Mouse (Mus musculus): ENCODE measurements around the gene Ltc4s. TPM values are rescaled to one million over a fixed set of nuclear protein-coding genes. Genes with fewer than 3 reads are reported as not detected.

Gene Ltc4s
- total RNA-seq, 2 experiments from 2014 or later, result 0.89 to 2.7 TPM

- DNase-seq (ENCODE audit: low spot score), result no peak
Observed at GRCm38 (mm10) chr11:50201590-50201989, 36.8 kb downstream of the Ltc4s start.

GRCm38 (mm10) chr11:50200613-50201012 lies 37.8 kb downstream of the Ltc4s start:
- no peak for DNase-seq (ENCODE audit: low spot score)

GRCm38 (mm10) chr11:50198916-50199315 lies 39.5 kb downstream of the Ltc4s start:
- no peak for DNase-seq (ENCODE audit: low spot score)

- no peak for DNase-seq (ENCODE audit: low spot score)
Observed at GRCm38 (mm10) chr11:50198219-50198846, 40.1 kb downstream of the Ltc4s start.

GRCm38 (mm10) chr11:50197500-50197899 lies 40.9 kb downstream of the Ltc4s start:
- DNase-seq (ENCODE audit: low spot score), result no peak

- DNase-seq (ENCODE audit: low spot score), result no peak
Observed at GRCm38 (mm10) chr11:50194793-50195192, 43.6 kb downstream of the Ltc4s start.

- no peak for DNase-seq (ENCODE audit: low spot score)
Observed at GRCm38 (mm10) chr11:50194070-50194469, 44.3 kb downstream of the Ltc4s start.

- no peak for DNase-seq (ENCODE audit: low spot score)
Observed at GRCm38 (mm10) chr11:50192278-50192677, 46.1 kb downstream of the Ltc4s start.

- DNase-seq (ENCODE audit: low spot score), result no peak
Observed at GRCm38 (mm10) chr11:50190362-50190761, 48.1 kb downstream of the Ltc4s start.

GRCm38 (mm10) chr11:50188682-50189081 lies 49.7 kb downstream of the Ltc4s start:
- no peak for DNase-seq (ENCODE audit: low spot score)

Small RNAs within 50 kb of the gene (microRNA-seq; reads per million reads assigned to microRNA genes)
- gene Mir6919, result not detected

Other genes with a start within 250 kb of the Ltc4s start
- gene Rnf130, start 213.3 kb downstream of the Ltc4s start, total RNA-seq (2021), result 10 to 100 TPM; 47.8 to 53.2 TPM
- gene Tbc1d9b, start 107.2 kb downstream of the Ltc4s start, total RNA-seq (2021), result 10 to 100 TPM; 21.3 to 22.8 TPM
- 1 to 10 TPM; 2.4 to 2.7 TPM for gene Mrnip, start 64.2 kb downstream of the Ltc4s start, total RNA-seq (2021)
- 100 to 1,000 TPM; 521 to 604 TPM for gene Sqstm1, start 27.8 kb downstream of the Ltc4s start, total RNA-seq (2021)
- gene Mgat4b, start 27.7 kb downstream of the Ltc4s start, total RNA-seq (2021), result 10 to 100 TPM; 38.3 to 39.1 TPM
- gene Maml1, start 53.7 kb upstream of the Ltc4s start, total RNA-seq (2021), result 1 to 10 TPM; 4.9 to 7.4 TPM
- 100 to 1,000 TPM in 1 of 2 experiments, 10 to 100 TPM in 1; 92.2 to 110 TPM for gene Canx, start 87.1 kb upstream of the Ltc4s start, total RNA-seq (2021)
- gene Cby3, start 115.8 kb upstream of the Ltc4s start, total RNA-seq (2021), result not detected
- 10 to 100 TPM; 74.6 to 98.6 TPM for gene Hnrnph1, start 138.4 kb upstream of the Ltc4s start, total RNA-seq (2021)
- gene Rufy1, start 192.5 kb upstream of the Ltc4s start, total RNA-seq (2021), result 10 to 100 TPM; 23.6 to 25.9 TPM